Mouse (Mus musculus) bone marrow macrophage, adult 2 months (primary cell): ENCODE measurements around the gene Cinp.

Experiments used
- CTCF ChIP-seq: IDR thresholded peaks from 2 replicates; pipeline ENCODE4 v1.5.1; 2012; ENCODE audit warnings: low read depth, mild to moderate bottlenecking, low read length, moderate library complexity
- POLR2A ChIP-seq: IDR thresholded peaks from 2 replicates; pipeline ENCODE4 v1.6.1; 2012; ENCODE audit warnings: mild to moderate bottlenecking, low read depth, low read length, borderline replicate concordance

DNA sequence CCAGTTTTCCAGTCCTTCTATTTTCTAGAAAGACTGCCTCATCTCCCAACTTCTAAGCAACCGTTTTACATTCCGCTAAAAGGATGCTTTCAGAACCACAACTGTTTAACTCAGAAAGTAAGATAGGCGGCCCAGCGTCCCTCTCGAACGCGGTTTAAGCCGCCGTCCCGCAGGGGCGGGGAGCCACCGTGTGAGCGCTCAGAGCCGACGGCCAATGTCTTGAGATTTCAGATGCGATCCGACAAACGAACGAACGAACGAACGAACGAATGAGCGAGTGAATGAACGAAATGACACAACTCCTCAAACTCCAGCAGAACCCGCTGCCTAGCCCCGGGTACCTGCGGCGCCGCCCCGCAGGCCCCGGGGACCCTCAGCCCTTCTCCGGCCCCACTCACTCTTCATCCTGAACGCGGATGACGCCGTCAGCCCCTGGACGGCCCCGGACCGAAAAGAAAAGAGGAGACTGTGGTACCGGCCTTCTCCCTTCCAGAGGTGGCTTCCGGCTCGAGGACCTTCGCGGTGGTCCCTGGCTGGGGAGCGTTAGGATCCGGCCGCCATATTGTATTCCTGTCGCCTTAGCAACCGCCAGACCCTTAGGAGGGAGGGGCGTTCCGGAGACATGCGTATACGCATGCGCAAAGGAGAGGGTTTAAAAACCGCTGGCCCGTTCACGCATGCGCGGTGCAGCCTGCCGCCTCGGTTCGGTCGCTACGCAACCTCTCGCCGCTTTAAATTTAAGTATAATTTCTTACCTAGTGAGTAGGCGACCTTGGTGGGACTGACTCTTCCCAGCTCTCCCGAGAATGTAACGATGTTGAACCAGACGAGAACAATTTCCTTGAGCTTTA is 48.4 kb downstream of the Cinp start, which contains the start of gene Mok:
- TF ChIP-seq CTCF (no peak), POLR2A (no peak)
